Mouse (Mus musculus): ENCODE measurements around the gene Fdxr.

DNA sequence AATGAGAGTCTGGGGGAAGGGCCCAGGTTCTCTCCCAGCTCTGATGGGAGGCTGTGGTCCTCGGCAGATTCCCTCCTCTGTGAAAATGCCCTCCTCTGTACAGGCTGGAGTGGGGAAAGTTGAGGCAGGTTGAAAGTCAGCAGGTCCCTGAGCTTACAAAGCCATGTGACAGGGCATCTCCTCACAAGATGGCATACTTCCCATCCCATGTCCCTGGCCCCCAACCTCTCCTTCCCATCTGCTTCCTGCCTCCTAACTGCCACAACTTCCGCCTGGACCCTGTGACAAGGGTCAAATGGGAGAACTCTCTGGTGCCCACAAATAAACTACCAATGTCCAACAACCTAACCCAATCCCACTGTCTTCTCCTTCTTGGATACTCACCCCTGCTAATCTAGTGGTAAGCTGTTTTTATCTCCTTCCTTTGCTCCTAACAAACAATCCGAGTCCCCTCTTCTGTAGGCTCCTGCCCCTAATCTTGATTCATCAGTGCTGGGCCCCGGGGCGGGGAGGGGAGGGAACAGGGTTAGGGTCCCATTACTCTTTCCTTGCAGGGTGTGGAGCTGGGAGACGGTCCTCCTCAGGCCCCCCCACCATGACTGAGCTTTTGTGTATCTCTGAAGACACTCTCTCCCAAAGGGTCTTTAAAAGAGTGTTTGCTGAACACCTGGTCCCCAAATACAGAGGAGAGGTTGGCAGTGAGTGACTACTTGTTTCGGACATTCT is 12.6 kb downstream of the Fdxr start:
- no peak for TF ChIP-seq CTCF (IDR thresholded peaks at IDR 0.05; ENCODE audit: borderline replicate concordance, control insufficient read depth, extremely low read depth, insufficient read depth, low read length, poor library complexity)
- no peak for TF ChIP-seq POLR2A (IDR thresholded peaks at IDR 0.05; ENCODE audit: control insufficient read depth, extremely low read depth, insufficient read depth, low read length, poor library complexity)
